Mouse (Mus musculus): Measurements from ENCODE around the gene Kdm1a.

GRCm38 (mm10) chr4:136622388-136622787 is 19.9 kb upstream of the Kdm1a start, which contains the start of gene Lactbl1:
- TF ChIP-seq POLR2A (IDR thresholded peaks at IDR 0.05; ENCODE audit: borderline replicate concordance, low read depth, low read length) (no peak), CTCF (IDR thresholded peaks at IDR 0.05; ENCODE audit: low read depth, low read length) (no peak)

All from bone marrow macrophage, adult 2 months (primary cell).